Mouse (Mus musculus): ENCODE data around the gene Pin1rt1.
A peak's percentile ranks its signal among the peaks of the same experiment; 100 is the strongest.

Gene Pin1rt1

GRCm38 (mm10) chr2:104716279-104716678 is at the start of gene Pin1rt1:
TSS of gene Pin1rt1 (minus strand) at chr2:104716379.
- DNase-seq: no peak

DNA sequence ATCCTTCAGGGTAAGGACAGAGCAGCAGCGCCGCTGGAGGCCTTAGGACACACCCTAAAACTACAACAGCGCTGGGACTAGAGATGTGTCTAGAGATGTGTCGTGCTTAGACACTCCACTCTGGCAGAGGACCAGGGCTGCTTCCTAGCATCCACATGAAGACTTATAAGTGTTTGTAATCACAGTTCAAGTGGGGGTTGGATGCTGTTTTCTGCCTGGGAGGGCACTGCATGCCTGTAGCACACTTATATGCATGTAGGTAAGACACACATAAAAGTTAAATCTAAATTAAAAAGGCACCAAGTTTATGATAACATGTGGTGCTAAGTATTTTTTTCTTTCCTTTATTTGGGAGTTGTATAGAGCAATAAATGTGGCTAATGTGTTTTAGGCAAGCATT is 47.8 kb upstream of the Pin1rt1 start:
- DNase-seq: no peak

- DNase-seq: no peak
Observed at GRCm38 (mm10) chr2:104763134-104763703, 47.0 kb upstream of the Pin1rt1 start.

- DNase-seq: peak in 1 of 2 experiments; percentile 33
Observed at GRCm38 (mm10) chr2:104750611-104751010, 34.4 kb upstream of the Pin1rt1 start.

GRCm38 (mm10) chr2:104748652-104749183 is 32.5 kb upstream of the Pin1rt1 start:
- peak in 1 of 2 experiments; percentile 38 for DNase-seq

GRCm38 (mm10) chr2:104746251-104746650 is 30.1 kb upstream of the Pin1rt1 start:
- DNase-seq: peak; percentile 28 to 53

- DNase-seq: peak; percentile 47 to 76
Observed at GRCm38 (mm10) chr2:104743971-104744370, 27.8 kb upstream of the Pin1rt1 start.

DNA sequence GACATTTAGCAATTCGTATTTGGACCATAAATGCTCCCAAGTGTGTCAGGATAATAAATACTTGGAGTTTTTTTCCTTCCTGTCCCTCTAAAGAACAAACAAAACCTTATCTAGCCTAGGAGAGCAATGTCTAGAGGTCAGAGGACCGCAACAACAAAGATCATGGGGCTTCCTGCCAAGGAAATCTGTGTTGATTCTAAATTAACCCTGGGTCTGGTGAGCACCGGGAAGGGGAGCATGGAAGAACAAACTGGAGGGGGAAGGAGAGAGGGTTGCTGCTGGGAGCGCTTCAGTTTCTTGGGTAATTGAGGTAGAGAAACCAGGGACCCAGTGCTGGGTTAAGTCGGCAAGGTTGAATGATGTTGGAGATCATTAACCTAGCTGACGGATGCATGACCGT is 27.0 kb upstream of the Pin1rt1 start:
- peak; percentile 59 to 66 for DNase-seq

GRCm38 (mm10) chr2:104742741-104743064 is 26.5 kb upstream of the Pin1rt1 start, which contains the start of gene Depdc7:
TSS of gene Depdc7 (minus strand) at chr2:104742878.
- DNase-seq: peak; percentile 95 to 96

DNA sequence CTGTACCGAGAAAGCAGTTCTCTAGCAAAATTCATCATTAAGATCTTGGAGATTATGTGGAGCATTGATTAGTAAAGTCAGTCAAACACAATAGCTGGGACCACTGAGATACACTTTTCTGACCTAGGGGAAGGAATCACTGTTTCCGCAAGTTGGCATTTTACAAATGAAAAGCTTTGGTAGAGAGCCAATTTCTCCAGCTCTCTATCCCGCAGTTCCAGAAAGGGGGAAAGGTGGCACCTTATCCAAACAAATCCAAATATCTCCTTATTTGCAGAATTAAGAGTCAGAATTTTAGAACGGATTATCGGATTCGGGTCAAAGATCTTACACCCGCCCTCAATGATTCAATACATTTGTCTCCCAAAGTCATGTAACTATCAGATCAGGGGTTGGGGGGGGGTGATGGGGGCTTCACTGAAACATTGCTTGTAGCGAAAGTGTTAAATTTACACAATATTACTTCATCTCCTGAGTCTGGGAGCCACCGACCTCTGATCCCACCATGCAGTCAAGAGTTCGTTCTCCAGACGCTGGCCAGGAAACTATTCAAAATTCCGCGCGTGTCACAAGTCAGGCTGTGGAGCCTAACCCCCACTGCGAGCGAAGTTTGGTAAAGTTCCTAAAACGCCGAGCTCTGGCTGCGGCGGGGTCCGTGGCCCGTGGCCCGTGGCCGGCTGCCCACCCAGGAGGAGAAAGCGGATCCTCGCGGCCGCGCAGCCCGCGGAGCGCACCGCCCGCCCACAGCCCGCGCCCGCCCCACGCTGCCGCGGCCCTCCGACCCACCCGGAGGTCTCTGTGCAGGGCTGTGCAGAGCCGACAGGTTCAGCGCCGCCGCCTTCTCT is 25.9 kb upstream of the Pin1rt1 start:
- DNase-seq: peak; percentile 37 to 60

GRCm38 (mm10) chr2:104741015-104741758 is 25.0 kb upstream of the Pin1rt1 start:
- no peak for DNase-seq

GRCm38 (mm10) chr2:104740248-104740949 is 24.2 kb upstream of the Pin1rt1 start:
- DNase-seq: no peak

GRCm38 (mm10) chr2:104739691-104740090 is 23.5 kb upstream of the Pin1rt1 start:
- no peak for DNase-seq

DNA sequence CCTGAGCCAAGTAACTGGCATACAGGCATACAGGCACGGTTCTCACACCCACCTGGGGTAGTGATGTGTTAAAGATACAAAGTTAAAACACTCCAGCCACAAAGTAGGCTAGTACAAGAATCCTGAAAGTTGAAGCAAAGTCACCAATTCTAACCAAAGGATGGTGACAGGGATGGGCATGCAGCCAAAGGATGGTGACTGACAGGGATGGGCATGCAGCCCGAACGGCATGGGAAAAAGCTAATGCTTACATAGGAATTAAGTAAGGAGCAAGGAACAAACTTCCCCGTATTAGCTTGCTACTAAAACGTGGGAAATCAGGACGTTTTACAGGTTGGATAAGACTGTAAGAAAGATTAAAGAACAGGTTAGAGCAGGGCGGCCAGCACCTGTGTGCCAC is 20.1 kb upstream of the Pin1rt1 start:
- peak in 1 of 2 experiments; percentile 30 for DNase-seq

- no peak for DNase-seq
Observed at GRCm38 (mm10) chr2:104732562-104733256, 16.5 kb upstream of the Pin1rt1 start.

DNA sequence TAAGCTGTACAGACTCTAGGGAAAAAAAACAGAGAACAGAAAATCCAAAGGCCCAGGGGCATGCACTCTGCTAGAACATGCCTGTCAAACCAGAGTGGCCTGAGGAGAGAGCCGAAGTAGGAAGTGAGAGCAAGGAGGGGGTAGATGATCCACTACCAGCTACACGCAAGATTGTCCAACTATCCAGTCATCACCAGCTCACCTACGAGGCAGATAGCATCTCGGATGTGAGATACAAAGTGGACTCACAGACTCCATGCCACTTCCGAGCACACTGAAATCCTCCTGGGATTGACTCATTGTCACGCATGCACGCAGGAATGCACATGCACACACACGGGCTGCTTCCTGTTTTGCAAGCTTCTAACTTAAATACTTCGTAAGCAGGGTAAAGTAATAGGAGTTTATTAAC is 15.9 kb upstream of the Pin1rt1 start:
- DNase-seq: no peak

GRCm38 (mm10) chr2:104727369-104727768 is 11.2 kb upstream of the Pin1rt1 start:
- no peak for DNase-seq

DNA sequence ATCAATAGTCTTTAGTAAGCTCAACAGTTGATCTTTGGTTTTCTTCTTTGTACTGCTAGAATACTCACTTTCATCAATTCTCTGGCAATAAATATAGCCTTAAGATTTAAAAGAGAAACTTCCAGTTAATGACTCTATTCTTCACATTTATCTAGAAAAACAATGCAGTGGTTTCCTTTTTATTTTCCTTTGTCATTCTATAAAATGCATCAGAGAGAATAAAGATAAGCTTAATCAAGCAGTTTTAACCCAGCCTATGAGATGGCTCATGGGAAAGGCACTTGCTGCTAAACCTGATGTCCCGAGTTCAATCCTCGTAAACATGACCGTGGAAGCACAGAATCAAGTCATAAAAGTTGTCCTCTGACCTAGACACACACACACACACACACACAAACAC is 5.8 kb upstream of the Pin1rt1 start:
- peak in 1 of 2 experiments; percentile 19 for DNase-seq

GRCm38 (mm10) chr2:104717827-104718226 is 1.6 kb upstream of the Pin1rt1 start:
- no peak for DNase-seq

- DNase-seq: peak in 1 of 2 experiments; percentile 32
Observed at GRCm38 (mm10) chr2:104717231-104717735, 1.1 kb upstream of the Pin1rt1 start.

- DNase-seq: peak; percentile 29 to 80
Observed at GRCm38 (mm10) chr2:104714254-104714691, 1.9 kb downstream of the Pin1rt1 start.

- DNase-seq: no peak
Observed at GRCm38 (mm10) chr2:104712486-104712809, 3.7 kb downstream of the Pin1rt1 start.

Data from kidney, postnatal 25 days (tissue).